Mouse (Mus musculus) right cerebral cortex, postnatal 10 days (tissue): ENCODE measurements around the gene Mettl15.
A peak's percentile ranks its signal among the peaks of the same experiment; 100 is the strongest.
"Not testable (repeated sequence)": the region's sequence is repeated elsewhere in the genome, so short reads cannot be mapped to it uniquely, and the experiment has no call there.

ENCODE experiments used
- DNase-seq, 2 experiments: peaks; one replicate each; pipeline ENCODE4 v3.0.0; 2021; ENCODE audit warnings: low spot score in 2 of 2

Gene Mettl15

GRCm38 (mm10) chr2:109280600-109281340 lies at the start of gene Mettl15, which contains the start of gene Kif18a:
Gene Mettl15 (minus strand): TSS chr2:109280748.
Gene Kif18a (plus strand): TSS chr2:109280738.
- peak; percentile 98 to 99 for DNase-seq

- no peak for DNase-seq
Measured at GRCm38 (mm10) chr2:109311369-109311768, 30.8 kb upstream of the Mettl15 start.

- no peak for DNase-seq
Measured at GRCm38 (mm10) chr2:109303638-109304037, 23.1 kb upstream of the Mettl15 start.

GRCm38 (mm10) chr2:109302234-109302633 lies 21.7 kb upstream of the Mettl15 start:
- no peak for DNase-seq

GRCm38 (mm10) chr2:109298160-109298559 lies 17.6 kb upstream of the Mettl15 start:
- no peak for DNase-seq

- no peak for DNase-seq
Measured at GRCm38 (mm10) chr2:109296264-109296663, 15.7 kb upstream of the Mettl15 start.

GRCm38 (mm10) chr2:109289327-109289726 lies 8.8 kb upstream of the Mettl15 start:
- no peak for DNase-seq

- no peak for DNase-seq
Measured at GRCm38 (mm10) chr2:109284121-109284520, 3.6 kb upstream of the Mettl15 start.

- no peak for DNase-seq
Measured at GRCm38 (mm10) chr2:109281341-109281690, 768 bp upstream of the Mettl15 start.

GRCm38 (mm10) chr2:109280272-109280599 lies 312 bp downstream of the Mettl15 start:
- DNase-seq: no peak

GRCm38 (mm10) chr2:109278036-109278435 lies 2.5 kb downstream of the Mettl15 start:
- DNase-seq: peak; percentile 38 to 42

GRCm38 (mm10) chr2:109277593-109277992 lies 3.0 kb downstream of the Mettl15 start:
- no peak for DNase-seq

GRCm38 (mm10) chr2:109273098-109273497 lies 7.5 kb downstream of the Mettl15 start:
- DNase-seq: no peak

- no peak for DNase-seq
Measured at GRCm38 (mm10) chr2:109262779-109263178, 17.8 kb downstream of the Mettl15 start.

GRCm38 (mm10) chr2:109241947-109242346 lies 38.6 kb downstream of the Mettl15 start:
- DNase-seq: no peak

GRCm38 (mm10) chr2:109235741-109236140 lies 44.8 kb downstream of the Mettl15 start:
- no peak for DNase-seq

GRCm38 (mm10) chr2:109233876-109234275 lies 46.7 kb downstream of the Mettl15 start:
- no peak for DNase-seq

GRCm38 (mm10) chr2:109230443-109230842 lies 50.1 kb downstream of the Mettl15 start:
- DNase-seq: no peak

- DNase-seq: no peak
Measured at GRCm38 (mm10) chr2:109227196-109227595, 53.4 kb downstream of the Mettl15 start.

- DNase-seq: no peak
Measured at GRCm38 (mm10) chr2:109221470-109221869, 59.1 kb downstream of the Mettl15 start.

- DNase-seq: not testable (repeated sequence)
Measured at GRCm38 (mm10) chr2:109216678-109217077, 63.9 kb downstream of the Mettl15 start.

- DNase-seq: not testable (repeated sequence)
Measured at GRCm38 (mm10) chr2:109210641-109211040, 69.9 kb downstream of the Mettl15 start.

- no peak for DNase-seq
Measured at GRCm38 (mm10) chr2:109208032-109208431, 72.5 kb downstream of the Mettl15 start.

GRCm38 (mm10) chr2:109182993-109183392 lies 97.6 kb downstream of the Mettl15 start:
- no peak for DNase-seq
